Comparison of ENCODE assay signal across 14 mouse cellular contexts in the genomic region with DNA sequence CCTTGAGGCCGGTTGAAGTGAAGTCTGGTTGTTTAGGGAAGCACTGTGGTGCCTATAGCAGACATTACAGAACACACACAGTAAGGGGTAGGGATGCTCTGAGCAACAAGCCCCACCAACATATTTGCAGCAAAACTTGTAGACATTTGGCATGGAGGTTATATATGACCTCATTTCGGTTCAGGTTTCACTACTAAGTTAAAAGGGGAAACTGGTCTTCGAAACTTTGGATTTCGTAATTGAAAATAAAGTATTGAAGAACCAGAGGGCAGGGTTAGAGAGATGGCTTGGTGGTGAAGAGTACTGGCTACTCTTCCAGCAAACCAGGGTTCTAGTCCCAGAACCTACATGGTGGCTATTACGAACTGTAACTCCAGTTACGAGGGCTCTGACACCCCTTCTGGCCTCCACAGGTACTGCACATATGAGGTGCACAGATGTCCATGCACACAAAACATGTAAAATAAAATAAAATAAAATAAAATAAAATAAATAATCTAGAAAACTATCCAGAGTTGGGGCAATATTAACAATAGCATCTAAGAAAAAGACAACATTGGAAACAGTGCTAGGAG. TPM values are rescaled to one million over a fixed set of nuclear protein-coding genes. Genes with fewer than 3 reads are reported as not detected.
DNase-seq lines count a peak whose midpoint lies in the region; ATAC-seq and TF ChIP-seq lines count a peak whose summit lies in the region.
"Had no signal": no experiment of that assay in that cellular context is flagged by ENCODE, and none has a peak within 500 bp of the region (broad histone marks: within the 10 kb centered on the region; RNA-seq: fewer than 3 reads in every experiment).

No protein-coding gene starts in this region.

- peak; percentile 38 for TF ChIP-seq CTCF in gastrocnemius, adult 2 months (IDR thresholded peaks at IDR 0.05)
- peak; percentile 53 for TF ChIP-seq CTCF in lung, embryonic 14.5 days (IDR thresholded peaks at IDR 0.05; ENCODE audit: low read depth)
- TF ChIP-seq CTCF in stomach, postnatal 0 days (IDR thresholded peaks at IDR 0.05; ENCODE audit: low read depth) = peak; percentile 58

- no peak overlapping the region for H3K9ac ChIP-seq in lung, embryonic 14.5 days
- no peak overlapping the region for H3K9ac ChIP-seq in stomach, postnatal 0 days (ENCODE audit: low read length)
- H3K9ac ChIP-seq in forebrain, embryonic 15.5 days (replicated peaks) = no peak overlapping the region
- H3K9ac ChIP-seq: embryonic facial prominence, embryonic 12.5 days had no signal

- intact Hi-C loops in gastrocnemius, adult 2 months (cut with DNase I) = no loop called here

- H3K4me1 ChIP-seq in lung, embryonic 14.5 days (ENCODE audit: insufficient read depth) = no peaks in the 10 kb centered on the region
- H3K4me1 ChIP-seq in stomach, postnatal 0 days (replicated peaks; ENCODE audit: control insufficient read depth, insufficient read depth) = no peaks in the 10 kb centered on the region
- H3K4me1 ChIP-seq in forebrain, embryonic 15.5 days = no peaks in the 10 kb centered on the region

- no peaks in the 10 kb centered on the region for H3K36me3 ChIP-seq in lung, embryonic 14.5 days (ENCODE audit: insufficient read depth)
- no peaks in the 10 kb centered on the region for H3K36me3 ChIP-seq in stomach, postnatal 0 days (ENCODE audit: control insufficient read depth, insufficient read depth, low read length)
- H3K36me3 ChIP-seq in forebrain, embryonic 15.5 days = no peaks in the 10 kb centered on the region
- H3K36me3 ChIP-seq: embryonic facial prominence, embryonic 12.5 days had no signal

- no peak overlapping the region for H3K4me2 ChIP-seq in lung, embryonic 14.5 days
- H3K4me2 ChIP-seq in stomach, postnatal 0 days (replicated peaks; ENCODE audit: low read depth) = no peak overlapping the region
- H3K4me2 ChIP-seq in forebrain, embryonic 15.5 days (replicated peaks) = no peak overlapping the region
- H3K4me2 ChIP-seq: embryonic facial prominence, embryonic 12.5 days had no signal

- no peak for DNase-seq in gastrocnemius, adult 2 months
- no peak for DNase-seq in gastrocnemius, postnatal 4 days (ENCODE audit: low spot score in 2 of 2)
- peak; percentile 28 for DNase-seq in lung, embryonic 14.5 days
- DNase-seq in lung, postnatal 36 days = no peak
- DNase-seq in stomach, postnatal 0 days (ENCODE audit: low spot score) = no peak
- no peak for DNase-seq in Muller cell, postnatal 12 days (ENCODE audit: inconsistent ontology term)
- DNase-seq: gastrocnemius, postnatal 10 days had no signal

- 89% methylated on average over 6 of the region's 6 CpGs for WGBS in lung, embryonic 14.5 days
- 88% methylated on average over 6 of the region's 6 CpGs for WGBS in stomach, postnatal 0 days
- WGBS in forebrain, embryonic 15.5 days = 91% methylated on average over 6 of the region's 6 CpGs

- H3K27ac ChIP-seq in gastrocnemius, adult 2 months = no peak overlapping the region
- no peak overlapping the region for H3K27ac ChIP-seq in lung, embryonic 14.5 days (ENCODE audit: low read depth)
- no peak overlapping the region for H3K27ac ChIP-seq in stomach, postnatal 0 days (replicated peaks)
- H3K27ac ChIP-seq in forebrain, embryonic 15.5 days (replicated peaks) = no peak overlapping the region
- H3K27ac ChIP-seq: embryonic facial prominence, embryonic 12.5 days had no signal

- TF ChIP-seq EP300 in stomach, postnatal 0 days (optimal IDR thresholded peaks at IDR 0.05) = no peak

- H3K27me3 ChIP-seq in lung, embryonic 14.5 days (ENCODE audit: insufficient read depth, low read length) = no peaks in the 10 kb centered on the region
- H3K27me3 ChIP-seq in stomach, postnatal 0 days (ENCODE audit: control insufficient read depth, insufficient read depth, low read length) = no peaks in the 10 kb centered on the region
- no peaks in the 10 kb centered on the region for H3K27me3 ChIP-seq in forebrain, embryonic 15.5 days
- H3K27me3 ChIP-seq: embryonic facial prominence, embryonic 12.5 days had no signal

- ATAC-seq in lung, embryonic 14.5 days (ENCODE audit: insufficient read depth) = no peak
- peak; percentile 19; the same call in 1 of the 2 replicates for ATAC-seq in common myeloid progenitor, adult 5-6 weeks (replicated peaks; ENCODE audit: low read depth, poor library complexity, severe bottlenecking)
- no peak for ATAC-seq in stomach, postnatal 0 days (ENCODE audit: low FRiP score, low TSS enrichment)
- ATAC-seq in forebrain, embryonic 15.5 days (replicated peaks) = no peak

- H3K4me3 ChIP-seq in gastrocnemius, adult 2 months = no peak overlapping the region
- H3K4me3 ChIP-seq in lung, embryonic 14.5 days (ENCODE audit: low read depth, low read length) = no peak overlapping the region
- H3K4me3 ChIP-seq in stomach, postnatal 0 days (ENCODE audit: low read depth, low read length) = no peak overlapping the region
- H3K4me3 ChIP-seq in forebrain, embryonic 15.5 days = no peak overlapping the region
- H3K4me3 ChIP-seq: embryonic facial prominence, embryonic 12.5 days; megakaryocyte, embryonic 14.5 days had no signal

- H3K9me3 ChIP-seq in lung, embryonic 14.5 days (ENCODE audit: low read depth, low read length) = no peaks in the 10 kb centered on the region
- H3K9me3 ChIP-seq in stomach, postnatal 0 days (ENCODE audit: control insufficient read depth, low read length) = no peaks in the 10 kb centered on the region
- H3K9me3 ChIP-seq in forebrain, embryonic 15.5 days = no peaks in the 10 kb centered on the region
- H3K9me3 ChIP-seq: embryonic facial prominence, embryonic 12.5 days; megakaryocyte, embryonic 14.5 days had no signal

RNA-seq across cellular contexts. Expression of a gene that starts 1.2 kb away (rescaled TPM):
- not detected for total RNA-seq in gastrocnemius, adult 2 months (2021)
- not detected for total RNA-seq in gastrocnemius, postnatal 4 days (2021)
- not detected in 2 replicates for polyA plus RNA-seq in lung, embryonic 14.5 days (2014; fragmentation: Nextera tagmentation; extraction: Ambion mirVana)
- total RNA-seq in common myeloid progenitor, adult 5-6 weeks (2017) = not detected in 2 replicates
- not detected in 2 replicates for polyA plus RNA-seq in stomach, postnatal 0 days (2015; fragmentation: Nextera tagmentation; extraction: Ambion mirVana)
- not detected in 2 replicates for polyA plus RNA-seq in forebrain, embryonic 15.5 days (2015; fragmentation: Nextera tagmentation; extraction: Ambion mirVana)
- total RNA-seq: gastrocnemius, postnatal 10 days; hematopoietic stem cell, adult 5-6 weeks; left cerebral cortex, adult 18-20 months had no signal
- polyA plus RNA-seq: embryonic facial prominence, embryonic 12.5 days; stomach, embryonic 14.5 days had no signal

RNA-seq across cellular contexts. Expression of a gene that starts 8.7 kb away (rescaled TPM):
- total RNA-seq in gastrocnemius, adult 2 months (2021) = under 1 TPM in 1 of 2 experiments, not detected in 1; 0.31 TPM
- total RNA-seq in gastrocnemius, postnatal 4 days (2021) = under 1 TPM; 0.32 to 0.75 TPM
- polyA plus RNA-seq in lung, embryonic 14.5 days (2014; fragmentation: Nextera tagmentation; extraction: Ambion mirVana) = 1.3 and 1.8 TPM in 2 replicates
- total RNA-seq in common myeloid progenitor, adult 5-6 weeks (2017) = 1.2 and 4.0 TPM in 2 replicates
- 0.15 and 0.22 TPM in 2 replicates for polyA plus RNA-seq in stomach, postnatal 0 days (2015; fragmentation: Nextera tagmentation; extraction: Ambion mirVana)
- 0.09 TPM in 1 of 2 replicates, not detected in the other for polyA plus RNA-seq in forebrain, embryonic 15.5 days (2015; fragmentation: Nextera tagmentation; extraction: Ambion mirVana)
